Mouse (Mus musculus) embryonic facial prominence, embryonic 11.5 days (tissue): Measurements from ENCODE around the gene Mnx1. TPM values are rescaled to one million over a fixed set of nuclear protein-coding genes. Genes with fewer than 3 reads are reported as not detected.
"Not testable (repeated sequence)": the region's sequence is repeated elsewhere in the genome, so short reads cannot be mapped to it uniquely, and the experiment has no call there.

Source experiments
- ATAC-seq: fragments of 200-750 bp; cut with Nextera tagmentation; replicated peaks from 2 replicates; pipeline ENCODE4 v1.8.0; 2017; ENCODE audit warnings: low read depth; ENCODE audit not compliant: insufficient number of reproducible peaks, low FRiP score, low TSS enrichment
- DNase-seq: peaks from one replicate; pipeline ENCODE4 v3.0.0-alpha.2; 2015; ENCODE audit warnings: low spot score
- H3K27ac ChIP-seq: fragments of 300-500 bp; sonication (generic); replicated peaks from 2 replicates; pipeline ENCODE4 v1.5.1; 2014; ENCODE audit warnings: mild to moderate bottlenecking, low read depth, low read length, control low read depth
- H3K27me3 ChIP-seq: fragments of 300-500 bp; sonication (generic); 2 replicates; pipeline ENCODE4 v1.6.1; 2014; ENCODE audit warnings: mild to moderate bottlenecking, low read length, moderate library complexity, mixed read lengths; ENCODE audit not compliant: control insufficient read depth, insufficient read depth
- H3K36me3 ChIP-seq: fragments of 300-500 bp; sonication (generic); replicated peaks from 2 replicates; pipeline ENCODE4 v1.6.1; 2014; ENCODE audit warnings: low read depth, mild to moderate bottlenecking, low read length, moderate library complexity, mixed read lengths; ENCODE audit not compliant: control insufficient read depth, insufficient read depth
- H3K4me1 ChIP-seq: fragments of 300-500 bp; sonication (generic); 2 replicates; pipeline ENCODE4 v1.6.1; 2014; ENCODE audit warnings: low read length, mixed read lengths; ENCODE audit not compliant: control insufficient read depth, insufficient read depth
- H3K4me2 ChIP-seq: fragments of 300-500 bp; sonication (generic); 2 replicates; pipeline ENCODE4 v1.6.1; 2014; ENCODE audit warnings: low read depth, mild to moderate bottlenecking, control low read depth, low read length, moderate library complexity
- H3K4me3 ChIP-seq: fragments of 300-500 bp; sonication (generic); 2 replicates; pipeline ENCODE4 v1.5.1; 2014; ENCODE audit warnings: low read depth, low read length, control low read depth
- H3K9ac ChIP-seq: fragments of 300-500 bp; sonication (generic); replicated peaks from 2 replicates; pipeline ENCODE4 v1.6.1; 2014; ENCODE audit warnings: mild to moderate bottlenecking, control low read depth, low read length
- H3K9me3 ChIP-seq: fragments of 300-500 bp; sonication (generic); replicated peaks from 2 replicates; pipeline ENCODE4 v1.6.1; 2016; ENCODE audit warnings: mild to moderate bottlenecking, low read length, inconsistent platforms, mixed read lengths; ENCODE audit not compliant: control insufficient read depth
- WGBS: fragments of 180-500 bp; shearing (Covaris S2); extraction: QIAGEN DNeasy Blood & Tissue Kit; methylation state at CpG from one replicate; pipeline ENCODE4 v1.1.7; 2014; 5-methylcytosine and 5-hydroxymethylcytosine counted together
- polyA plus RNA-seq: library from polyadenylated mRNA; unstranded; fragments of >200 nt; fragmentation: Nextera tagmentation; extraction: Ambion mirVana; gene quantifications from 2 replicates; pipeline ENCODE4 v1.2.1, GENCODE M21; 2014

Mnx1 gene
- polyA plus RNA-seq, 1 experiment from 2014 or later, result not detected

DNA sequence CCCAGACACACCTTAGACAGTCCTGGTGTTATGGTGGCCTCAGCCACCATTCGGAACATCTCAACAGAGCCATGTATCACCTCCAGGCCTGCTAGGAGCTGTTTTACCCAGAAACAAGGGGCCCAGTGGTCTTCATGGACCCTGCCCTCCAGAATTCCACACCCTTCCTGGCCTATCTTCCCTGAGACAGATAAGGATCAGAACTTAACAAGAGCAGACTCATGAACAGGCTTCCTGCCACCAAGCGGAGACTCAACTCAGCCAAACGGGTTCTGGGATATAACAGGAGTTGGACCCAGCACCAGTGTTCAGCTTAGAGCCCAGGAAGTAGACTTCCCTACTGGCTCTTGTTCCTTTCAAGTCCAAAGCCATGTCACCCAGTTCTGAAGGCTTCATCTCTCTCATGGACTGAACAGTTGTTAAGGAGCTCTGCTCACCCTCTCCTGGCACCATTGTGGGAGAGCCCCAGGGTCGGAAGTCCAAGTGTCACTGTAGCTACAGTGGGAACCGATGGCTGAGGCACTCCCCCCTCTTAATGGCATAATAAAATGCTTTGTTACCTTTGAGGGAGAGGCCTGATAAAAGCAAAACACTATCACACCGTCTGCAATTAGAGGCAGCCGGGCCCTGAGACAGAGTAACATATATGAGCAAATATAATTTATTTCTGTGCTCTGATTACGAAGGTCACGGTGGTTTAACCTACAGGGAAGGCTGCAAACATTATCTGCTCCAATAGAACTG, 15.2 kb downstream of the Mnx1 start:
- Histone ChIP-seq H3K4me3 (no peak overlapping the region), H3K36me3 (no peaks in the 10 kb centered on the region), H3K9me3 (no peaks in the 10 kb centered on the region), H3K4me2 (no peak overlapping the region), H3K27me3 (peaks cover 14% of the 10 kb centered on the region), H3K4me1 (no peaks in the 10 kb centered on the region), H3K27ac (no peak overlapping the region), H3K9ac (no peak overlapping the region)
- 82% methylated on average over 9 of the region's 9 CpGs for WGBS
- ATAC-seq (no peak), DNase-seq (no peak)

DNA sequence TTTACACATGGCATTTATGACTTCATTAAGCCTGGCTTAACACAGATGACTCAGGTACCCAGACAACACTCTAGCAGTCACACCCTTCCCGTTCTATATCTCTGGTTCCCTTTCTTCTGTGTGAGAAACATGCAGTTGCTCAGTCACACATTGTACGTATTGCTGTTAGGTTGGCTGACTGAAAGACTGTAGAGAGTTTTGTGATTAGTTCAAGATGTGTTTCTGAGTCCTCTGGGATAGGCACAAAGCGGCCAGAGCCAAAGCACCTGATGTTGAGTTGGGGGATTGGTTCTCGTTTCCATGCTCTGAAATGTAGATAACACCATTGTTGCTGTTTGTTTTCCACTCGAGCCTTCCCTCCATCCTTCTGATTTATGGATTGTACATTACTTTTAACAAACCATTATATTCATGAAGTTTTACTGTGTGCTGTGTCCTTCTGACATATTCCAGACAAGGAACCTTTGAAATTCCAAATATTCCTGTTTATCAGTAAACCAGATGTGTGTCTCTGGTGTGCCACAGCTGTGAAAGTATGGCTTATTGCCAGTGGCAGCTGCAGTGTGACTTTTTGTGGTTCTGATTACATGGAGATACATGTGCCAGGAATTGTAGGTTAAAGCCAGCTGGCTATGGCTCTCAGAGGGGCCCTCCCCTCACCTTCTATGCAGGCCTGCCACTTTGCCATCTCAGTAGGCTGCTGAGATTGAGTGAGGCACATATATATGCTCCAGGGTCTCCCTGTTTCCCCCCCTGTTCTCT, 21.2 kb downstream of the Mnx1 start:
- no peak overlapping the region for H3K4me2 ChIP-seq
- no peak for ATAC-seq
- no peaks in the 10 kb centered on the region for H3K27me3 ChIP-seq
- no peaks in the 10 kb centered on the region for H3K9me3 ChIP-seq
- H3K4me3 ChIP-seq, result no peak overlapping the region
- H3K9ac ChIP-seq, result no peak overlapping the region
- no peaks in the 10 kb centered on the region for H3K36me3 ChIP-seq
- H3K4me1 ChIP-seq, result no peaks in the 10 kb centered on the region
- no peak for DNase-seq
- H3K27ac ChIP-seq, result no peak overlapping the region
- WGBS, result 66% methylated on average over 5 of the region's 5 CpGs

DNA sequence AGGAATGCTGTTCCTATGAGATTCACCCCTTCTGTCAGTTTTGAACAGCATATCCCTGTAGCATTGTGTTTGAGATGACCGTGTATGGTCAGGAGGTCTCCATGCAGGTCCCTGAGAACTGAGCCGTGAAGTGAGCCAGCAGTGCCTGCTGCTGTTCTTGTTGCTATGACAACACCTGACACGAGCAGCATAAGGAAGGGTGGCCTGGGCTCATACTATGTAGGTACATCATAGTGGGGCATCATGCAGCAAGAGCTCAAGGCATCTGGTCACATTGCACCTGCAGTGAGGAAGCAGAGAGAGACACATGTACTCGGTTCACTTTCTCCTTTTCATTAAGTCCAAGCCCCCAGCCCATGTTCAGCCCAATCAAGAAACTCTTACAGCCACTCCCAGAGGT, 25.9 kb downstream of the Mnx1 start:
- Histone ChIP-seq H3K27me3 (no peaks in the 10 kb centered on the region), H3K4me3 (no peak overlapping the region), H3K4me2 (no peak overlapping the region), H3K27ac (no peak overlapping the region), H3K36me3 (peaks cover 9% of the 10 kb centered on the region), H3K9ac (no peak overlapping the region), H3K9me3 (no peaks in the 10 kb centered on the region), H3K4me1 (no peaks in the 10 kb centered on the region)
- ATAC-seq (no peak), DNase-seq (no peak)
- 79% methylated on average over 4 of the region's 4 CpGs for WGBS

DNA sequence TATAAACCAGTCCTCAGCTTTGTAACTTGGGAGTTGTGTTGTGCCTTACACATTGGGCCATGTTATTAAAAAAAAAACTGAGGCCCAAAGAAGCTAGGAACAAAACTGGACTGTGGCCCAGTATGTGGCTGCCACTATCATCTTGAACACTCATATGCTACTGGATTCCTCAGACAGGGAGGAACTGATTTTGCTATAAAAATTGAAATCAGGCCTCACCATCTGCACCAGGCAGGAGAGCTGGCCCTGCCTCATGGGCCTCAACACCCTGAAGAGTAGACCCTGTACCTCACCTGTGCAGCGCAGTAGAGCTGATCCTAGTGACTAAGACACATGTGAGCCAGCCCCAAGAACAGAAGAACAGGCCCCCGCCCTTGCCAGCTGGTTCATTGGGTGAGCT, 33.0 kb downstream of the Mnx1 start:
- Histone ChIP-seq H3K9ac (no peak overlapping the region), H3K4me2 (no peak overlapping the region), H3K36me3 (peaks cover 12% of the 10 kb centered on the region), H3K27ac (no peak overlapping the region), H3K27me3 (no peaks in the 10 kb centered on the region), H3K4me1 (no peaks in the 10 kb centered on the region), H3K9me3 (no peaks in the 10 kb centered on the region), H3K4me3 (no peak overlapping the region)
- ATAC-seq (no peak), DNase-seq (no peak)
- WGBS, result 97% methylated on average over 2 of the region's 2 CpGs

- not testable (repeated sequence) for ATAC-seq, H3K4me2 ChIP-seq, H3K9ac ChIP-seq, H3K4me3 ChIP-seq, H3K36me3 ChIP-seq, H3K27me3 ChIP-seq, H3K4me1 ChIP-seq, DNase-seq, H3K9me3 ChIP-seq, H3K27ac ChIP-seq
- 92% methylated on average over 6 of the region's 6 CpGs for WGBS
Observed at GRCm38 (mm10) chr5:29436728-29437127, 41.5 kb downstream of the Mnx1 start.

DNA sequence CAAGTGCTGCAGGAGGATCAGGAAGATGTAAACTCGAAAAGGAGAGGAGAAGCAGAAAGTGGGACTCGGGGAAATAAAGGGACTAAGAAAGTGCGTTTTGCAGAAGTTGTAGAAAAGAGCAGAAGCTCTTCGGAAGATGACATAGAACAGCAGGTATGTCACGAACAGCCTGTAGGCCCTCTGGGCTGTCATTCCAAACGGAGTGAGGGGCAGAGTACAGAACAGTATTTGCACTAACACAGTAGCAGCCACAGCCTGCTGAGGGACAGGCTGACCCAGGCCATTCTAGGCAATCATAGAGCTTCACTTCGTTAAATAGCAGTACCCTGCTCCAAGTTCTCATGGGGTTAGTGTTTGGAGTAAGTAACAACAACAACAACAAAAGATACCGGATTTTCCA, 42.8 kb downstream of the Mnx1 start:
- DNase-seq (no peak), ATAC-seq (no peak)
- H3K4me1 ChIP-seq, result no peaks in the 10 kb centered on the region
- H3K9ac ChIP-seq, result peak overlapping the region; percentile 82
- H3K4me3 ChIP-seq, result peak overlapping the region; percentile 83
- peak overlapping the region; percentile 83 for H3K4me2 ChIP-seq
- H3K36me3 ChIP-seq, result no peaks in the 10 kb centered on the region
- H3K27ac ChIP-seq, result no peak overlapping the region
- no peaks in the 10 kb centered on the region for H3K27me3 ChIP-seq
- WGBS, result 50% methylated on average over 8 of the region's 8 CpGs
- no peaks in the 10 kb centered on the region for H3K9me3 ChIP-seq

GRCm38 (mm10) chr5:29434872-29435358, 43.4 kb downstream of the Mnx1 start:
- Histone ChIP-seq H3K9ac (peak overlapping the region; percentile 82), H3K4me2 (peak overlapping the region; percentile 83), H3K4me1 (no peaks in the 10 kb centered on the region), H3K4me3 (peak overlapping the region; percentile 83), H3K27ac (0 out of 2 replicates have a peak overlapping the region, but pooled peaks have one; percentile 48), H3K9me3 (no peaks in the 10 kb centered on the region), H3K36me3 (no peaks in the 10 kb centered on the region), H3K27me3 (no peaks in the 10 kb centered on the region)
- WGBS, result under 1% methylated on average over 47 of the region's 48 CpGs
- ATAC-seq, result peak; percentile 55
- DNase-seq, result peak; percentile 6
